Mouse (Mus musculus) lung, postnatal 10 days (tissue): ENCODE data around the gene Odf3.

ENCODE experiments used
- DNase-seq: peaks from one replicate; pipeline ENCODE4 v3.0.0; 2021

Odf3 gene

GRCm38 (mm10) chr7:140847755-140848580 lies at the start of gene Odf3:
Odf3 (plus strand) TSS chr7:140847805.
- peak; percentile 61 for DNase-seq

GRCm38 (mm10) chr7:140798212-140798611 lies 49.4 kb upstream of the Odf3 start:
- no peak for DNase-seq

GRCm38 (mm10) chr7:140802629-140803028 lies 45.0 kb upstream of the Odf3 start:
- DNase-seq: no peak

GRCm38 (mm10) chr7:140805704-140806103 lies 41.9 kb upstream of the Odf3 start:
- peak; percentile 71 for DNase-seq

GRCm38 (mm10) chr7:140810496-140810895 lies 37.1 kb upstream of the Odf3 start:
- DNase-seq: no peak

- no peak for DNase-seq
Measured at GRCm38 (mm10) chr7:140811714-140812113, 35.9 kb upstream of the Odf3 start.

- no peak for DNase-seq
Measured at GRCm38 (mm10) chr7:140812850-140813249, 34.8 kb upstream of the Odf3 start.

- DNase-seq: no peak
Measured at GRCm38 (mm10) chr7:140820173-140820572, 27.4 kb upstream of the Odf3 start.

- DNase-seq: no peak
Measured at GRCm38 (mm10) chr7:140821305-140821652, 26.3 kb upstream of the Odf3 start.

- DNase-seq: peak; percentile 30
Measured at GRCm38 (mm10) chr7:140821653-140822329, 25.8 kb upstream of the Odf3 start, which contains the start of gene Zfp941. Zfp941 (minus strand) TSS chr7:140822178.

- no peak for DNase-seq
Measured at GRCm38 (mm10) chr7:140822731-140823130, 24.9 kb upstream of the Odf3 start.

GRCm38 (mm10) chr7:140828171-140828881 lies 19.3 kb upstream of the Odf3 start:
- DNase-seq: peak; percentile 42

GRCm38 (mm10) chr7:140831447-140831846 lies 16.2 kb upstream of the Odf3 start:
- DNase-seq: no peak

- no peak for DNase-seq
Measured at GRCm38 (mm10) chr7:140833341-140833740, 14.3 kb upstream of the Odf3 start.

GRCm38 (mm10) chr7:140834968-140835757 lies 12.4 kb upstream of the Odf3 start, which contains the start of gene Urah:
Urah (plus strand) TSS chr7:140835018.
- peak; percentile 45 for DNase-seq

GRCm38 (mm10) chr7:140835758-140836087 lies 11.9 kb upstream of the Odf3 start:
- DNase-seq: no peak

GRCm38 (mm10) chr7:140836243-140837115 lies 11.1 kb upstream of the Odf3 start:
- no peak for DNase-seq

- no peak for DNase-seq
Measured at GRCm38 (mm10) chr7:140839556-140839955, 8.0 kb upstream of the Odf3 start.

GRCm38 (mm10) chr7:140840750-140841735 lies 6.6 kb upstream of the Odf3 start:
- DNase-seq: no peak

GRCm38 (mm10) chr7:140843806-140844205 lies 3.8 kb upstream of the Odf3 start:
- DNase-seq: no peak
